Mouse (Mus musculus) T-cell, adult 2 months (primary cell): ENCODE data around the gene Azin2.

ENCODE experiments used
- DNase-seq: peaks from one replicate; pipeline ENCODE4 v3.0.0; 2022; ENCODE audit warnings: low spot score

The Azin2 gene

GRCm38 (mm10) chr4:128978634-128979033 lies 16.4 kb upstream of the Azin2 start:
- DNase-seq, result no peak

DNA sequence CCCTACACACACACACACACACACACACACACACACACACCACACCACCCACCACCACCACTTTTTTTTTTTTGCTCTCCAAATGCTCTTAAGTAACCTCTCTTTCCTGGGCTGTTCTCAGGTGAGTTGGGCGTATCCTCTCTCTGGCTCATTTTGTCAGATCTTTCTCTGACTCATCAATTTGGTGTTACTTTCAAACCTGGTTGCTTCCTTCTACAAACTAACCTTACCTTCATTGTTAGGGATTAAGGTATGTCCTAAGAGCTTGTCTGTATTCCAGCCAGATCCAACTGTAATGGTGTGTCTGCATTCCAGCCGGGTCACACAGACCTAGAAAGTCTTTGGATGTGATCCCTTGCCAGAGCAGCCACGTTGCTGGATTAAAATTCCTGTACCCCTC lies 15.0 kb upstream of the Azin2 start:
- DNase-seq, result no peak

- no peak for DNase-seq
Measured at GRCm38 (mm10) chr4:128976577-128976976, 14.3 kb upstream of the Azin2 start.

GRCm38 (mm10) chr4:128974677-128975076 lies 12.4 kb upstream of the Azin2 start:
- DNase-seq, result no peak

GRCm38 (mm10) chr4:128971065-128971694 lies 8.9 kb upstream of the Azin2 start:
- peak; percentile 68 for DNase-seq

GRCm38 (mm10) chr4:128970417-128970807 lies 8.2 kb upstream of the Azin2 start:
- DNase-seq, result no peak

DNA sequence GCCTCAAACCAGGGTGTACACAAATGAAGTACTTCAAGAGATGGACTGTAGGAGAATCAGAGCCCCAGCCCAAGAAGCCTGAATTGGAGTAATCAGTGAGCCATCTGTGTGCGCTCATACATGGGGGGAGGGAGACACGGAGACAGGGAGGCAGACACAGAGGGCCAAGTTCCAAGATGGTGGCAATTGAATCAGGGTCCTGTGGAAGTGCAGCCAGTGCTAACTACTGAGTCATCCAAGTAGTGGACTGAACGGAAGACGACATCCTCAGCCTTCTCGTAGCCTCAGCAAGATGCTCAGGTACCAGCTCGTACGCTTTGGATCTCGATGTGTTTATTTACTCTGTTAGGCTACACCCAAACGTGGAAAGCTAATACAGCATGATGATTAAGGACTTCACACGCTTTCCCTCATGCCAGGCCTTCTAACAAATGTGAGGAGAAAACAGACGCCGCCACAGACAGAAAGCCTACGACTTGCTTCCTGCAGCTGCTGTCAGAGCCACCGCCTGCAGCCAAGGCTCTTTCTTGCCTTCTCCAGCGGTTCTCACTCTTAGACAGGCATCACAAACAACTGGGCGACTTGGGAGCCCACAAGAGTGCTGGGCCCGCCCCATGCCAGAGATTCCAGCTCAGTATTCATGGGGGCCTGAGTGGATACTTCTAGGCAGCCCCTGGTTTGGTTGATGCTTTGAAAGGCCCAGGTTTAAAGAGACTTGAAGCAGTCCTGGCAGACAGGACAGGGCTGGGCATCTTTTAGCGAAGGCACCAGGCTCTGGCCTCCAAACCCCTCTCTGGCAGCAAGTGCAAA lies 7.6 kb upstream of the Azin2 start:
- DNase-seq, result no peak

DNA sequence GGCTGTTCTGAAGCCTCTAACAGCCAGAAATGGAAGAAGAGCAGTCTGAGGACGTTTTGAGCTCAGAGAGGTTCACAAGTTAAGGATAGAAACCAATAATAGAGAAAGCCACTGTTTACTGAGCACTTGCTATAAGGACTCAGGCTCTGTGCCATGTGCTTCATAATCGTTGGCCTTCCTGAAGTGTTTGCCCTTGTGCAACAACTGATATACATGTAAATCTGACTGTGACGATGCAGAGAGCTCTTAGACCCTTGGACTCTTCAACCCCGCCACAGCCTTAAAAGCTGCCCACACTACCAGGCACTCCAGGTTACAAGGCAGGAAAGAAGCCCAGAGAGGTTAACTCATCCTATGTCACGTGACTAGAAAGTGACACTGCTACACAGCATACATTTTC lies 6.8 kb upstream of the Azin2 start:
- DNase-seq, result no peak

- DNase-seq, result no peak
Measured at GRCm38 (mm10) chr4:128966751-128967150, 4.5 kb upstream of the Azin2 start.

GRCm38 (mm10) chr4:128962926-128963290 lies 666 bp upstream of the Azin2 start:
- DNase-seq, result no peak

GRCm38 (mm10) chr4:128961301-128962028 lies 777 bp downstream of the Azin2 start:
- no peak for DNase-seq

- DNase-seq, result no peak
Measured at GRCm38 (mm10) chr4:128959676-128960075, 2.6 kb downstream of the Azin2 start.

DNA sequence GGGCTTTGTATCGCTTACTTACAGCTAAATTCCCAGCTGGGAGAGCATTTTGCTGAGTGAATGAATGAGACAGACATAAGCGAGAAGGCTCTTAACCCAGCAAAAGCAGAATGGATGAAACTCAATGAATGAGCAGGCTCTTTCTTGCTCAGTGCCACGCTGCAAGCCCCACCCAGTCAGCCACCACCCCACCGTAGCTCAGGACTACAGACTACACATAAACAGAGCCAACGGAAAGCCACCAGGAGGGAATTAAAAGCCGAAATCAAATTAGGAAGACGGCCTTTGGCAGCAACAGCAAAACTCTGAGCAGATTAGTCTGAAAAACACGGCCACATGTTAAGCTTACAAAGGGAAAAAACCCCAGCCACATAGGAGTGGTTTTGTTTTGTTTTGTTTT lies 3.4 kb downstream of the Azin2 start:
- DNase-seq, result no peak

DNA sequence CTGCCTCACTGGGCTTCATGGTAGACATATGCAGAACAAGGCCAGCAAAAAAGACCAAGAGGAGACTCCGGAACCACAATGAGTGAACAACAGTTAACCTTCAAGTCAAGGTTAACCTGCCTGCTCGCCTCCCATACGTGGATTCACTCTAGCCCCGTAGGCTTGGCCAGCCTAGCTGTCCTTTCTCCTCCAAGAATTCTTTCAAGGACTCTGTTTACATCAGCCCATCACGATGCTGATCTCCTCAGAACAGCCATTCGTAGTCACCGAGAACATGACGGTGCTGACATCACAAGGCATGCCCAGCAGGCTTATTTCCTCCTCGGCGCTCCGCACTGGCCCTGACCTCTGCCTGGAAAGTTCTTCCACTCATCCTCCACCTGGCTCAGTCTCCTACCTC lies 4.1 kb downstream of the Azin2 start:
- no peak for DNase-seq

GRCm38 (mm10) chr4:128957155-128957911 lies 4.9 kb downstream of the Azin2 start:
- peak; percentile 20 for DNase-seq

DNA sequence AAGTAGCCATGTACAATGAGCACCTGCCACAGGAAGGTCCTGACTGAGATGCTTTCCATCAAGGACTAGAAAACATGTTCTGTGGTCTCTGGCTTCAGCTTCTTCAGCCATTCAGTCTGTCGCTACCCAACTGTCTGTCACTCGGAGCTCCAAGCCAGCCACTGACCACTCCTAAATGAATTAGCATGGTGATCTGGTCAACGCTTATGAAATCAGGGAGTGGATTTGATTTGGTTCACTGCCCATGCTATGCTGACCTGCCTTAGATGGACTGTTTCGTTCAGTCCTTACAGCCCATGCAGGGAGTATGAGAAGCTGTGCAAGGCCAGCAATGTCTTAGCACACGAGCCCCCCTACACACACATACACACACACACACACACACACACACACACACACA lies 8.4 kb downstream of the Azin2 start:
- no peak for DNase-seq

DNA sequence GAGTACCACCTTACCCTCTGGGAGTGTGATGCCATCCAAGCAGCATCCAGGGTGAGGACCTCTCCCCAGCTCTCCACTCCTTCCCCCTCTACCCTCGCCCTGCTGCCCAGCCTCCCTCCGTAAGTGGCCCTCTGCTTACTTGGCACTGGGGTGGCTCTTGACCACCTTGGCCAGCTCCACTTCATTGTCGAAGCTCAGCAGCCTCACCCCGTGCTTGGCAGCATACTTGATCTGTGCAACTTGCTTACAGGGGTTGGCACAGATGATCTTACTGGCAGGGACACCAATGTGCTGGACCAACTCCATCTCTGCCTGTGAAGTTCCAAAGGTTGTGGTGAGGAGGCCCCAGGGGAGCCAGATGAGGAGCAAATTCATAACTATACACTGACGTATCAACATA lies 11.8 kb downstream of the Azin2 start:
- DNase-seq, result no peak

GRCm38 (mm10) chr4:128949470-128950005 lies 12.7 kb downstream of the Azin2 start:
- no peak for DNase-seq

DNA sequence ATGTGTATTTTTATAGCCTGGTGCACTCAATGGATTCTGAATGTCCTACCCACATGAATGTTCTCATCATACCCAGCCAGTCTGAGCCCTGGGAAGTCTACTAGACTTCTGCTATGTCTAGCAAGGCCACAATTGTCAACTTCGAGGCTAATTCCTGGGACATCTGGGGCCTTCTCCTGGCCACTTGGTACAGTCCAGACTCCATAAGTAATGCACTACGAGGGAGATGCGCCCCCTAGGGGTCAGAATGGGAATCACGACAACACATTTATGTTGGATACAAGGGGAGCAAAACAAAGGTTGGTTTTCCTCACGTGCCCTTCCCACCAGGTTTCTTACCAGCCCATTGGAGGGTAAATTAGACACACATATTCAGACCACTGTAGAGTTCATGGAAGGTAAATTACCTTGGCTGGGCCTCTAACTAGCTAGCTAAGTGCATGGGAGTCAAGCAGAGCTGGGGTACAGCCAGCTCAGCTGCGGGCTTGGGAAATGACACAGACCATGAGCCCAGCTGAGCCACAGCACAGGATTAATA lies 14.0 kb downstream of the Azin2 start:
- DNase-seq, result peak; percentile 29

DNA sequence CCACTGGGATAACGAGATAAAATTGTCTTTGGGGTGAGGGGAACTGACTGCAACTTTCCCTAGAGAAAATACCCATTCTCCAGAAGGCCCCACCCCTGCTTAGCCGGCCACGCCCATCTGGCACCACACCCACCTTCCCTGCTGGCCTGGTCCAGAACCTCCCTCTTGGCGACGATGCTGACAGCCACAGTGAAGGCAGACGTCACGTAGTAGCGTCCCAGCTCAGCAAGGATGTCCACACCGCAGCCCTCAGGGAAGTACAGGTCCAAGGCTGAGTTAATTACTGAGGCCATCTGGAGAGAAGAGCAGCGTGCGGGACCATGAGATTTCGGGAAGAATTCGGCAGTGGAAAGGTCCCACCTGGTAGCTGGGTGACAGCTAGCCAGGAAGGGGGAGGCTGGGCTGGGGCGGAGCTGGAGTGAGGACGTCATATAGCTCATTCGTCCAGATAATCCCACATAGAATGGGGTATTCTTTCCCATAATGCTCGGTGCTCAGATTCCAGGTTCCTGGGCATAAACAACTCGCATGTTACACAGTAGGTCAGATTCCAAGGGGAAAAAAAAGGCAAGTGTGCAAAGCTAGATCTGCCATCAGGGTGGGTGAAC lies 14.8 kb downstream of the Azin2 start:
- no peak for DNase-seq

- DNase-seq, result no peak
Measured at GRCm38 (mm10) chr4:128946736-128947135, 15.5 kb downstream of the Azin2 start.
